Mouse (Mus musculus) bone marrow, adult 2 months (tissue): ENCODE data around the gene Xrcc3.

Experiments
- CTCF ChIP-seq: fragments of 200-500 bp; IDR thresholded peaks from 2 replicates; pipeline ENCODE4 v1.5.1; 2011; ENCODE audit warnings: low read length, control low read depth; ENCODE audit not compliant: control insufficient read depth, insufficient read depth
- POLR2A ChIP-seq: fragments of 200-500 bp; IDR thresholded peaks from 2 replicates; pipeline ENCODE4 v1.6.1; 2011; ENCODE audit warnings: low read depth, mild to moderate bottlenecking, control low read depth, low read length, borderline replicate concordance; ENCODE audit not compliant: control insufficient read depth

DNA sequence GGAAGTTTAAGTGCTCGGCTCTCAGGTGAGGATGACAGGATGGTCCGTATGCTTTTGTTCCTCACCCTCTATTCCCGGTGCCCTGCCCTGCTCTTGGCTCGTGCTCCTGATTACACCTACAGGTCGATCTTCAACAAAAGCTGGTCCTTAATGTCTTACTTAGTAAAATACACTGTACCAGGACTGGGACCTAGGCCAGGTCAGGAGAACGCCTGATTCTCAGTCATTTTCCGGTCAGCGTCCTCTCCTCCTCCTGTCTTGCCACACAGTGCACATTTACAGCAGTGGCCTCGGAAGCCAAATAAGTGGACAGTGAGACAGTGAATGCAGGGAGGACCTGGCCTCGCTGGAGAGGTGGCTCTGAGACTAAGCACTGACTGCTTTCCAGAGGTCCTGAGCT is 43.0 kb downstream of the Xrcc3 start:
- no peak; the same call in 1 of the 2 replicates for TF ChIP-seq CTCF
- TF ChIP-seq POLR2A: no peak
